12 mouse cellular contexts compared by ENCODE assay signal in genomic region chr16:42717075-42717827, GRCm38 (mm10).
DNase-seq lines count a peak whose midpoint lies in the region; ATAC-seq and TF ChIP-seq lines count a peak whose summit lies in the region.
"Had no signal": no experiment of that assay in that cellular context is flagged by ENCODE, and none has a peak within 500 bp of the region (broad histone marks: within the 10 kb centered on the region; RNA-seq: fewer than 3 reads in every experiment).

No protein-coding gene starts in this region.

- no peak overlapping the region for H3K9ac ChIP-seq in embryonic facial prominence, embryonic 11.5 days (replicated peaks; ENCODE audit: low read length)
- no peak overlapping the region; the same call in 1 of the 2 replicates for H3K9ac ChIP-seq in forebrain, embryonic 11.5 days (ENCODE audit: low read length)
- no peak overlapping the region for H3K9ac ChIP-seq in hindbrain, embryonic 16.5 days (ENCODE audit: low read depth, low read length)
- H3K9ac ChIP-seq in neural tube, embryonic 14.5 days (replicated peaks; ENCODE audit: low read depth, low read length): no peak overlapping the region
- H3K9ac ChIP-seq: liver, embryonic 14.5 days had no signal

- 86% methylated on average over 9 of the region's 9 CpGs for WGBS in embryonic facial prominence, embryonic 11.5 days
- 81% methylated on average over 9 of the region's 9 CpGs for WGBS in embryonic facial prominence, embryonic 10.5 days
- 82% methylated on average over 9 of the region's 9 CpGs for WGBS in forebrain, embryonic 11.5 days
- WGBS in hindbrain, embryonic 16.5 days: 52% methylated on average over 9 of the region's 9 CpGs
- 48% methylated on average over 9 of the region's 9 CpGs for WGBS in neural tube, embryonic 14.5 days
- 73% methylated on average over 9 of the region's 9 CpGs for WGBS in cerebellum, adult 2 months

- DNase-seq in embryonic facial prominence, embryonic 11.5 days (ENCODE audit: low spot score): no peak
- no peak for DNase-seq in embryonic facial prominence, embryonic 10.5 days (ENCODE audit: low spot score)
- no peak for DNase-seq in forebrain, embryonic 11.5 days (ENCODE audit: low spot score)
- no peak for DNase-seq in gastrocnemius, postnatal 4 days (ENCODE audit: low spot score in 2 of 2)
- DNase-seq in cerebellum, adult 2 months: no peak
- DNase-seq in spleen, adult 18-20 months: no peak
- DNase-seq: kidney, postnatal 4 days; thymus, postnatal 36 days had no signal

- no peak for TF ChIP-seq POLR2A in cerebellum, adult 2 months (IDR thresholded peaks at IDR 0.05; ENCODE audit: borderline replicate concordance, insufficient read depth, low read length)

- no peak overlapping the region for H3K27ac ChIP-seq in embryonic facial prominence, embryonic 11.5 days (replicated peaks; ENCODE audit: low read depth, low read length)
- no peak overlapping the region for H3K27ac ChIP-seq in embryonic facial prominence, embryonic 10.5 days (replicated peaks)
- peak overlapping the region; percentile 64; the same call in 1 of the 2 replicates for H3K27ac ChIP-seq in forebrain, embryonic 11.5 days (ENCODE audit: low read depth, low read length)
- H3K27ac ChIP-seq in hindbrain, embryonic 16.5 days (ENCODE audit: low read depth, low read length): peak overlapping the region; percentile 77
- peak overlapping the region; percentile 75 for H3K27ac ChIP-seq in neural tube, embryonic 14.5 days (ENCODE audit: low read depth, low read length)
- H3K27ac ChIP-seq in cerebellum, adult 2 months (ENCODE audit: insufficient read depth, low read length): no peak overlapping the region
- H3K27ac ChIP-seq: liver, embryonic 14.5 days had no signal

- no peaks in the 10 kb centered on the region for H3K9me3 ChIP-seq in embryonic facial prominence, embryonic 11.5 days (replicated peaks; ENCODE audit: control insufficient read depth, low read length)
- H3K9me3 ChIP-seq in embryonic facial prominence, embryonic 10.5 days: no peaks in the 10 kb centered on the region
- H3K9me3 ChIP-seq in forebrain, embryonic 11.5 days (ENCODE audit: control insufficient read depth, low read length): no peaks in the 10 kb centered on the region
- H3K9me3 ChIP-seq in hindbrain, embryonic 16.5 days (ENCODE audit: control insufficient read depth, low read length): no peaks in the 10 kb centered on the region
- no peaks in the 10 kb centered on the region for H3K9me3 ChIP-seq in neural tube, embryonic 14.5 days (ENCODE audit: control insufficient read depth, low read length)

- H3K36me3 ChIP-seq in embryonic facial prominence, embryonic 11.5 days (replicated peaks; ENCODE audit: control insufficient read depth, insufficient read depth, low read depth, low read length): no peaks in the 10 kb centered on the region
- H3K36me3 ChIP-seq in embryonic facial prominence, embryonic 10.5 days (replicated peaks): no peaks in the 10 kb centered on the region
- no peaks in the 10 kb centered on the region for H3K36me3 ChIP-seq in forebrain, embryonic 11.5 days (ENCODE audit: control insufficient read depth, insufficient read depth, low read length)
- H3K36me3 ChIP-seq in hindbrain, embryonic 16.5 days (ENCODE audit: control insufficient read depth, insufficient read depth, low read length): no peaks in the 10 kb centered on the region
- H3K36me3 ChIP-seq in neural tube, embryonic 14.5 days (ENCODE audit: control insufficient read depth, insufficient read depth, low read length): no peaks in the 10 kb centered on the region

- no peak overlapping the region for H3K4me3 ChIP-seq in embryonic facial prominence, embryonic 11.5 days (ENCODE audit: low read depth, low read length)
- no peak overlapping the region for H3K4me3 ChIP-seq in embryonic facial prominence, embryonic 10.5 days
- H3K4me3 ChIP-seq in forebrain, embryonic 11.5 days (ENCODE audit: low read depth, low read length): no peak overlapping the region
- no peak overlapping the region for H3K4me3 ChIP-seq in hindbrain, embryonic 16.5 days (ENCODE audit: low read length)
- no peak overlapping the region for H3K4me3 ChIP-seq in neural tube, embryonic 14.5 days (ENCODE audit: low read depth, low read length)
- no peak overlapping the region for H3K4me3 ChIP-seq in cerebellum, adult 2 months (replicated peaks; ENCODE audit: insufficient read depth, low read depth, low read length)

- H3K27me3 ChIP-seq in embryonic facial prominence, embryonic 11.5 days (ENCODE audit: control insufficient read depth, insufficient read depth, low read length): no peaks in the 10 kb centered on the region
- H3K27me3 ChIP-seq in embryonic facial prominence, embryonic 10.5 days (replicated peaks; ENCODE audit: low read depth, poor library complexity, severe bottlenecking): no peaks in the 10 kb centered on the region
- H3K27me3 ChIP-seq in forebrain, embryonic 11.5 days (ENCODE audit: control insufficient read depth, insufficient read depth, low read length): no peaks in the 10 kb centered on the region
- no peaks in the 10 kb centered on the region for H3K27me3 ChIP-seq in hindbrain, embryonic 16.5 days (replicated peaks; ENCODE audit: control insufficient read depth, insufficient read depth, low read length)
- no peaks in the 10 kb centered on the region for H3K27me3 ChIP-seq in neural tube, embryonic 14.5 days (ENCODE audit: control insufficient read depth, insufficient read depth, low read length)
- no peaks in the 10 kb centered on the region for H3K27me3 ChIP-seq in cerebellum, adult 2 months (ENCODE audit: control insufficient read depth, insufficient read depth, low read length)

- H3K4me2 ChIP-seq in embryonic facial prominence, embryonic 11.5 days (ENCODE audit: low read depth, low read length): no peak overlapping the region
- H3K4me2 ChIP-seq in forebrain, embryonic 11.5 days (ENCODE audit: low read depth, low read length, severe bottlenecking): no peak overlapping the region
- H3K4me2 ChIP-seq in hindbrain, embryonic 16.5 days (ENCODE audit: low read length): peak overlapping the region; percentile 28
- H3K4me2 ChIP-seq in neural tube, embryonic 14.5 days (ENCODE audit: low read depth, low read length): peak overlapping the region; percentile 7; the same call in 1 of the 2 replicates

- no peak for TF ChIP-seq CTCF in cerebellum, adult 2 months (IDR thresholded peaks at IDR 0.05; ENCODE audit: borderline replicate concordance, insufficient read depth, low read depth, low read length)

- peak; percentile 61; the same call in 1 of the 2 replicates for ATAC-seq in embryonic facial prominence, embryonic 11.5 days (replicated peaks; ENCODE audit: insufficient number of reproducible peaks, low FRiP score, low TSS enrichment, low read depth)
- ATAC-seq in forebrain, embryonic 11.5 days (replicated peaks; ENCODE audit: low FRiP score): peak; percentile 39; the same call in 1 of the 2 replicates
- peak; percentile 53 for ATAC-seq in hindbrain, embryonic 16.5 days
- ATAC-seq in neural tube, embryonic 14.5 days (ENCODE audit: low read depth): peak; percentile 52
- ATAC-seq: activated CD4-positive, CD25-positive, alpha-beta regulatory T cell, adult 4 months had no signal

- H3K4me1 ChIP-seq in embryonic facial prominence, embryonic 11.5 days (ENCODE audit: control insufficient read depth, insufficient read depth, low read length): no peaks in the 10 kb centered on the region
- peaks cover 15% of the 10 kb centered on the region for H3K4me1 ChIP-seq in embryonic facial prominence, embryonic 10.5 days
- 0 out of 2 replicates have a peak, but pooled peaks cover 9% of the 10 kb centered on the region for H3K4me1 ChIP-seq in forebrain, embryonic 11.5 days (replicated peaks; ENCODE audit: control insufficient read depth, insufficient read depth, low read length)
- peaks cover 15% of the 10 kb centered on the region for H3K4me1 ChIP-seq in hindbrain, embryonic 16.5 days (ENCODE audit: control insufficient read depth, insufficient read depth, low read depth, low read length)
- H3K4me1 ChIP-seq in neural tube, embryonic 14.5 days (ENCODE audit: control insufficient read depth, insufficient read depth, low read length): peaks cover 10% of the 10 kb centered on the region; the same call in 1 of the 2 replicates
- H3K4me1 ChIP-seq in cerebellum, adult 2 months (ENCODE audit: control insufficient read depth, insufficient read depth, low read length): no peaks in the 10 kb centered on the region

Comparison
In these comparisons a context has a peak if more than half of its experiments do, and no peak if none do; other contexts are left out.
1. H3K27ac ChIP-seq: peak in forebrain, embryonic 11.5 days (single experiment), hindbrain, embryonic 16.5 days (single experiment) and neural tube, embryonic 14.5 days (single experiment); none in embryonic facial prominence, embryonic 11.5 days (single experiment), embryonic facial prominence, embryonic 10.5 days (single experiment) and cerebellum, adult 2 months (single experiment).
2. H3K4me2 ChIP-seq: peak in hindbrain, embryonic 16.5 days (single experiment) and neural tube, embryonic 14.5 days (single experiment); none in embryonic facial prominence, embryonic 11.5 days (single experiment) and forebrain, embryonic 11.5 days (single experiment).
3. Peak in every context shown above with its lines, with median percentiles within 50 percentile points of each other: ATAC-seq.